Mouse (Mus musculus): ENCODE measurements at regions not wholly inside any gene's neighbourhood (a gene's known extent, or its start where the extent isn't known, plus 50 kb on each side); places are given as distances from the start of the nearest gene placed in this dataset.
"Not testable (repeated sequence)": the region's sequence is repeated elsewhere in the genome, so short reads cannot be mapped to it uniquely, and the experiment has no call there.

DNA sequence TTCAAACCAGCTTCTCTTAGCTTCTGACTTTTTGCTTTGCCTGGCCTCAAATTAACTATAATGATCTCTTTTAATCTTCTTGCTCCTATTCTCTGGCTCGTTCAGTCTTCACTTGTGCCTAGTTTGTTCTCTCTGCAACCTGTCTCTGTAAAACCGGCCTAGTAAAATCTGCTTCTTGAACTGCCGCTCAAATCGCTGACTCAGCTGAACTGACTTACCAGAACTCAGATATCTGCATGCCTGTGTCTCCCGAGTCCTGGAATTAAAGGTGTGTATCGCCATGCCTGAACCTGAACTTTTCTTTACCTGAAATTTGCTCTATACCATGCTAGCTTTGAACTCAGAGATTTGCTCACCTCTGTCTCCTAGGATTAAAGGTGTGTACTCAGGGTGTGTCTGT is 212.2 kb downstream of the Glrx3 start:
- DNase-seq = no peak

DNA sequence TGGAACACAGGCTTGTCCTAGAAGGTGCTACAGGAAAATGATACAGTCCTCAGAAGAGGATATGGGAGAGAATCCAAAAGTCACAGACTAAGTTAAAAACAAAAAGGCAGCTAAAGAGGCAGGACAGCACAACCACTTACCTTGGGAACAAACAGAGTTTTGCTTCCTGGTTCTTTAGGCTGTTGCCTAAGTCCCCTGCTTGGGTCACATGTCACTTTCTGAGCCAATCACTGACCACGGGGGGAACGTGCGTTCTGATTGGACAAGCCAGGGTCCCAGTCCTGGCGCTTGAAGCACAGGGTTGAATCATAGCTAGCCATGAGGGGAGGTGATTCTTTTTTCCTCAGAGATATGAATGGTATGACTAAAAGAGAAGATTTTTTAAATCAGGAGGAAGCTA is 216.4 kb downstream of the Glrx3 start:
- DNase-seq = no peak

DNA sequence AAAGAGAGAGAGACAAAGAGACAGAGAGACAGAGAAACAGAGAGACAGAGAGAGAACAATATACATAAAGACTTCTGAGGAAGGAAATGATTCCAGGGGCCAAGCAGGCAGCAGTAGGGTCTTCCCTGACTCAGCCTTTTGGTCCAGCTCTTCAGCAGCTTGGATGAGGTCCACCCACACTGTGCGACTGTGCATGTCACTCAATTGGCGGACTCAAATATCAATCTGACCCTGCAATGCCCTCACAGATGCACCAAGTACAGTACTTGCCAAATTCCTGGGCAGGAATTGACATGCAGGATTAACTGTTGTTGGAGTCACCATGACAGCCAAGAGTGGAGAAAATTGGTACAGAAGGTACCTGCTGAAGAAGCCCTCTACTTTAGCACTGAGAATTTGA is 229.8 kb downstream of the Glrx3 start:
- peak in 1 of 2 experiments; percentile 32 for DNase-seq

DNA sequence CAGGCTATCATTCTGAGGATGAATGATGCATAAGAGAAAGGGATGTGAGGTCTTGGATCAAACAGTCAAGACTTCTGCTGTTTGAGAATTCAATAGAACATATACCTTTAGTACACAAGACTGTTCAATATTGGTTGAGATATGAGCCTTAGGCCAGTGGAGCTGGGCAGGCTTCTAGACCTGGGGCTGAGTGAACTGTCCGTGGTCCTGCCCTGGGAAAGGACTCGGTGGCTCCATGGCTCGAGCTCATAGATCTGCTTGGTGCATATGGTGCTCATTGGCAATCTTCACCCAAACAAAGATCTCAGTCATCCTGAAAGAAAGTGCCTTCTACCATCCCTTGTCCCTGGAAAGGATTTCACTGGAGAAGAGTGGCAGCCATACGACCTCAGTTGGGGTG is 233.7 kb downstream of the Glrx3 start:
- DNase-seq = no peak

DNA sequence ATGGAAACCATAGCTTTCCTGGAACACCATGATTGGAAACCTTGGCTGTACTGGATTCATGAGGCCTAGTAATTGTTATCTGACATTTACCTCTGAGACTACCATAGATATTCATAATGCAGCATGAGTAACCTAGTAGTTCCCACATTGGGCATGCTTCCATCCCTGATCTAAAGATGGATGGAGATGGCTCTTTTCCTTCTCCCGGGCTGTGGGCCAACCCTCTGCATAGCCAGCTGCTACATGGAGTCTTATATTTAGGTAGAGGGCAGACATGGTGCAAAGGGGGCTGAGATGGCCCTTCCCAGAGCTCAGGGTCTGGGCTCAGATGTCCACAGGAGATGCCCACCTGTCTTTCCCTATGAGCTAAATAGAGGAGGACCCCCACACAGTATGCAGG is 237.2 kb downstream of the Glrx3 start:
- peak; percentile 55 to 70 for DNase-seq

DNA sequence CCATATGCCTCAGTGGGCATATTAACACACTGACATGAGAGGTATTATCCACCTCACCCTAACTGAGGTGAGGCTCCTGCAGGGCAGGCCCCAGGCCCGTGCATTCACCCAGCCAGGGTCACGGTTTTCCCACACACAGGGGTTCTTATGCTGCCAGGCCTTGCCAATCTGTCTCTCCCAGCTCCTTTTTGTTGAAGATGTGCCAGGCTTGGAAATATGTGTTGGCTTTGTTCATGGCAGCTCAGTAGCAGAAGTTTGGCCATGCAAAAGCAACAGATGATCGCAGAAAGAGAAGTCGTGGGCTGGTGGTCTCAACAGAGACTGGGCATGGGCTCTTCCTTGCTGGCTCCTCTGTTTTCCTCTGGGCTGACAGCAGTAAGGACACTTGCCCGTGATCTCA is 238.0 kb downstream of the Glrx3 start:
- DNase-seq = peak; percentile 53 to 60

DNA sequence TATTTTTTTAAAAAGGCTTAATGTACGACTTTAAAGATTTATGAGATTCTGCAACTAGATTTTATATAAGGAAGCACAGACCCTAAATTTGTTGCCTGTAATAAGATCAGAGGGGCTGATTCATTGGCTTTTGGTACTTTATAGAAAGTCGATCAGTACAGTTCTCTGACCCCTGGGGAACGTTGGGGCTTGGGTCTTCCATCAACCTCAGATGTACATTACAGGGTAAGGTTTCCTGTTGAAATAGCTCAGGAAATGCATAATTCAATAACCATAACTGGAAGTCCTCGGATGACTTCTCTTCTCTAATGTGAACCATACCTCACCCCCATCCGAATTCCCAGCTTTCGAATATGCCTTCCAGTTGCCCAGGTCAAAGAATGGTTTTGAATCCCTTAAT is 247.4 kb downstream of the Glrx3 start:
- DNase-seq = no peak

DNA sequence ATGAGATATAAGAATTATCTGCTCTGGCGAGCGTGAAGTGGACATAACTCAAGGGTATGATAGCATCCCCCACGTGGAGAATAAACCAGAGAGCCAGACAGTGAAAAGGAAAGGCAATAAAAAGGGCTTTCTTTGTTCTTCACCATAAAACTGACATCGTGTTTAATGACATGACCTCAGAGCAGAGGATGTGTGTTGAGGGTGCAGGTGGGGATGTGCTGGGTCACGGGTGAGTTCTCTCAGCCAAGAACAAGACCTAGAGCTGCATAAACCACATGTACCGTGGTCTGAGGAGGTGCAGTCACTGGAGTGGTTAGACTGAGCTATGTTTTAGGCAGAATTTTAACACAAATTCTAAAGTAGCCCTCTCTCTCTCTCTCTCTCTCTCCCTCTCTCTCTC is 247.9 kb downstream of the Glrx3 start:
- no peak for DNase-seq

DNA sequence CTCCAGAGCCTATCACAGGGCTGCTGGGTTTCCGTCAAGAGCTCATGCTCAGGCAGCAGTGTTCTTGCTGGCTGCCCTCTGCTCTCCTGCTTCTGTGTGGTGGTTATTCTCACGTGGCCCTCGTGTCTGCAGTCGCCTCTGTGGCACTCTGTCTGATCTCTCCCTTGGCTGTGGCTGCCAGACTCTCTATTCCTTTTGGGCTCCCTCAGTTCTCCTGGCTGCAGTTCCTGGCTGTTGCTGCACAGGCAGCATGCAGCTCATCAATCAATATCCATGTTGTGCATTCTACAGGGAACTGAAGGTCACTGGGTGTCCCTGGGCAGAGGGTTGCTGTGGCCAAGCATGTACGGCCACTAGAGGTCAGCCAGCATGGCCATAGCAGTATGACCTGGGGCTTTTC is 259.4 kb downstream of the Glrx3 start:
- peak in 1 of 2 experiments; percentile 16 for DNase-seq

DNA sequence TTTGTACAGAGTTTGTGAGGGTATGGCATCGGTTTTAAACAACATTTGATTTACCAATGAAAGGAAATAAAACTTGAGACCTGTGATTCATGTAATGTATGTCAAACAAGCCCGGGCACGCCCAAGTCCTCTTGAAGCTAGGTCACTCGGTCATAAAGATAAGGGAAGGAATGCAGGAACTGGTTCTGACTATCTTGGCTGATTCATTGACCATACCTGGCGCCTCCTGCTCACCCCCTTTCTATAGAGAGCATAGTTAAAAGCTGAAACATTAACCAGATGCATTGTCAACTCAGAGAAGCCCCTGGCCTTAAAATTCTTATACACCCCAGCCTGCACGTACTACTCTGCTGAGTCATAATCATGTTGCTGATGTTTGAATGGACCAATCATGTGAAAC is 261.1 kb downstream of the Glrx3 start:
- not testable (repeated sequence) for DNase-seq

DNA sequence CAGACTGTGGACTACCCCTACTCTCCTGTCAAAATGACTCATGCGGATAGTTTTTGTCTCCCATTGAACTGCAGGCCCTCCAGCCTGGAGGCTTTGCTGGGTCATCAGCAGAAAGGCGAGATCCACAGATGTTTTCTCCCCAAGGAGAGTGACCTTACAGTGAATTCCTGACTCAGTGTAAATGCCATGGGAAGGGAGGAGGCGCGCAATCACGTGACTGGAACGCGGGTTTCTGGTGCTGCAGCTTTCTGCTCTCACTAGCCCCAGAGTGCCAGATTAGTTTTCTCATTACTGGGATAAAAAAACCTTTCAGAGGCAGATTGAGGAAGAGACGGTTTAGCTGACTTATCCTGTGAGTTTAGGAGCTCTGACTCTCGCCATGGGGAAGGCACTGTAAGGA is 275.4 kb downstream of the Glrx3 start:
- no peak for DNase-seq

DNA sequence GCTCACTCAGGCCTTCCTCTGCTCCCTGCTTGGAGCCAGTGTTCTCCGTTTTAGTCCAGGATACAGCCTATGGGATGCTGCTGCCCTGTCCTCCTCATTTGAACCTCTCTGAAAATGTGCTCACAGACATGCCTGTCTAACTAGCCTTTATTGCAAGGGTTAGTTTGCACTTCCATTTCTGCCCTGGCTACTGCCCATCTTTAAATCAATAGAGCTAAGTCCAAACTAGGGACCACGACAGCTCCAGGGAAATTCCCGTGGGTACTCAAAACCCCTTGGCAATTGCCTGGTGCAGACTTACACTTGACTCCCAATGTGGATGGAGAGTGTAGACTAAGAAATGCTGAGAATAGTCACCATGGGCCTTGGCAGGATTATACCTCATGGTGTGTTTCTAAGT is 276.4 kb downstream of the Glrx3 start:
- DNase-seq = no peak

DNA sequence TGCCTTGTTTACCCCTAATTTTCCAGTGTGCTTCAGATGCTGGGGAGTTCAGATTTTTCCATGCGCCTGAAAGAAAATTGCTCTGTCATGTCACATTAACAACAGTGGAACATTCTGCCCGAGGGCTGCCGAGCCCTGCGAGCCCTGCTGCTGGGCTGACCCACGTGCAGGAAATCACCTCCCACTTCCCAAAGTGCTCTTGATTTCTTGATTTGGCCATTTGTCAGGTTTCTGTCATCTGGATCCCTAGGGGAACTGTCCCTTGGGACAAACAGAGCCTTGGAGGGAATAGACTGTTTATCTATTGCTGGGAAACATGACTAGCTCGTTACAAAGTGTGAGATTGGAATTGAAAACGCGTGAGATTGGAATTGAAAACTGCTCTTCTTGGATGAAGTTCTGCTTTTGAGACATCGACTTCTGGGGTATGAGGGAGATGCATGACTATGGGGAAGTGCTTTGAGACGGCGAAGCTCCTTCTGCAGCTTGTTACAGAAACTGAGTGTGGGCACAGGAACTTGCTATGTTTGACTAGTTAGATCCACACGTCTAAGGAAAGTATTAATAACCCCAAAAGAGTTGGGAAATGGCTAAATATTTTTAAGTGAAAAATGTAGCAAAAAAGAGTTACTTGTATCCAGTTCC is 277.0 kb downstream of the Glrx3 start:
- peak; percentile 45 to 47 for DNase-seq

DNA sequence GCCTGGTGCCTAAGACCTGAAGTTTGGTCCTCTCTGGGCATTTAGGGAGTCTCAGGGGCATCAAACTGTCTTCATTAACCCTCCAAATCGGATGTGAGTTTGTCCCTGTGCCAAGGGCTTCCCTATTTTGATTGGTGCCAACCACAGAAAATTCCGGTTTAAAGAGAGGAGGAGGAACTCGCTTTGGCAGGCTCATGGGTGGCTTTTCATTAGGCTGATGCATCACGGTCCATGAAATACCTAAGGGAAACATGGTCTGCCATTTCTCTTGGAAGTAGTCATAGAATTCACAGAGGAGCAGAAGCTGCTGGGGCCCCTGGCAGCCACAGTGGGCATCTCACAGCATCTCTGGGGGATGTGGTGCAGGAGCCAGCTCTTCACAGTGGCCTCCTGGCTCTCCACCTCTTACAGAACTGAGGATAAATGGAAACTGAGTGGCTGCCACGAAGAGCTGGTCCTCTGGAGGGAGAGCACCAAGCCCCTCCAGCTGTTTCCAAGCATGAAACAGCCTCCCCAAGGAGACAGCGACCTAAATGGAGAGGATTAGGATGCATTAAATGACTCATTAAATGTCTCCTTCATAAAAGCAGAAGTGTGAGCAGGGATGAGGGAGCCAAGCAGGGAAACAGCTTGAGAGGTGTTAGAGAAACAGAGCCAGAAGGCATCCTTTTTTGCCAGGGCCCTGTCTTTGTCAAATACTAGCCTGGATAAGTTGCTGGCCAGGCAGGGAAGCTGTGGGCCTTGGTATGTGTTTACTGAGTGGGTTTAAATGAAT is 277.9 kb downstream of the Glrx3 start:
- DNase-seq = peak; percentile 49

DNA sequence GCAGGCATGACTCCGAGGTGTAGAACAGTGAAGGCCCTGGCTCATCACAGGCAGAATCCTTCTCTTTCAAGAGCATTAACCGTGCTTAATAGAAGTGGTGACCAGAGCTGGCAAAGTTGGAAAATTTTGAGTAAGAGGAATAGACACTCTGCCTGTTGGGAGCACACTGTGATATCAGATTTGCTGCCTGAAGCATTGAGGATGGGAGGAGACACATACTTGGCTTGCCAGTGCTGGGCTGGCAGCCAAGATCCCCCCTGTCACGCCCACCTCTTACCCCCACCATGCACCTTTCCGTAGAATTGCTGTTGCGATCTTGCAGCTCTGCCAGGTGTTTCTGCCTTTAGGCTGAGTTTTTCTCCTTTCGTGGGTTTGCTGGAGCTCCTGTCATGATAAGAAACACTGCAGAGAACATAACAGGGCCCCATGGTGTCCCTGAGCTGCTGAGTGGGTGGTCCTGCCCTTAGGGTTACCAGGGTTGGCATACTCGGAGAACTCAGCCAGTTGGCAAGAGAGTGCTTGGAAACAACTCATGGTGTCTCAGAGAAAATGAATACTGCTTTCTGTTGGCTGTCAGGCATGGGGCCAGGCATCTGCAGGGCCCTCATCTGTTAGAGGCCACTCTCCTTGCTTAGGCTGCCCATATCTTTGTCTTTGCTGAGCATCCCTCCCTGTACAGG is 286.1 kb downstream of the Glrx3 start:
- DNase-seq = peak; percentile 79 to 93

DNA sequence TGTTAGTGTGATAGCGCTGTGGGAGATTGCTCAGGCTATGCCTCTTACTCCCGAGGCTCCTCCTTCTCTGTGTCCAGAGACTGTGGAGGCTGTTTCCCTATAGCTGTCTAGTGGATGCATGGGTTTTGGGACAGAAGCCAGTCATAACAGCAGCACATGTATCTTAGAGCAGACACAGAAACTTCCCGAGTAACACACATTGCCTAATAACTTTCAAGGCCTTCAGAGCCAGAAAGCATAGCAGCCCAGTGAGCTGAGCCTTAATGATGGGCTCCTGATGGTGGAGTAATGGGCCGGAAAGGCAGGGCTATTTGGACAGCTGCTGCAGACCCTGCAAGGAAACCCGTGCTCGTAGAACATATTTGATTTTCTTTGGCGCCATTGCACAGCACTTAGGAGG is 288.6 kb downstream of the Glrx3 start:
- DNase-seq = peak; percentile 49 to 60

DNA sequence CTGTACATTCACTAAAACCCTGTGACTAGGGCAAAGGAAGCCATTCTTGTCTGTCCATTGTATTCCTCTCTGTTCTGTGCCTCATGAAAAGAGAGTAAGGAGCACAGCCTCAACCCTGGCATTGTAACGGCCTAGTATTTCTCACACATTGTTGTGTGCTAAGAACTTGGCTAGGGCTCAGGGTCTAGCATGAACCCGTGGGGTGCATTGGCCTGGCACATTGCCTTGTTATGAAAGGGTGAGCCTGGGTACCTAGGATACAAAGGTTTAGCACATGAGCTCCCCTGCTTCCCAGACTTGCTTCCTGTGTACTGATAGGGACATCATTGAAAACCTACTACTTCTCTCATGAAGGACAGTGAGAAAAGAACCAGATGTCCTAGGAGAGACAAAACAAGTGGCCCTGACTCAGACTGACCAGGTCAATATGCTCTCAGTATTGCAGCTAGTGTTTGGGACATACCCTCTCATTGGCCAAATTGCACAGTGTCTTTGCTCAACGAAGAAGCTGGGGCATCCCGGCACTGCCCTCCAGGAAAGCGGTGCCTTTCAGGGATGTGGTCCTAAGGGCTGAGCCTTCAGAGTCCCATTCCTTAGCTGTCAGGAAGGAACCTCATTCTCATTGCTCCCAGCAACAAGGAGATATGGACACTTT is 298.6 kb downstream of the Glrx3 start:
- DNase-seq = peak; percentile 48 to 53

DNA sequence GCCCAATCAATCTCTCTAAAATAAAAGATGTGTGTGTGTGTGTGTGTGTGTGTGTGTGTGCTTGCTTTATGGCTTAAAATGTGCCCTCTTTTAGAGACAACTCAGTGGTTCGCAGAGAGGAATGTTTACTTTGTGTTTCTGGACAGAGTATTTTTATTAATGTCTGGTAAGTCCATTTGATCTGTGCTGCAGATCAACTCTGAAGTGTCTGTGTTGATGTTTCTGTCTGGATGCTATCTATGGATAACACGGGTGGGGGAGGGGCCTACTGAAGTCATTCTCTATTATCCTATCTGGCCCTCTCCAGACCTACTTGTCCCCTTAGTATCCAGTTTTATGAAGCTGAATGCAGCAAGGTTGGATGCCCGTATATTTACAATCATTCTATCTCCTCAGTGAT is 304.3 kb downstream of the Glrx3 start:
- DNase-seq = no peak

DNA sequence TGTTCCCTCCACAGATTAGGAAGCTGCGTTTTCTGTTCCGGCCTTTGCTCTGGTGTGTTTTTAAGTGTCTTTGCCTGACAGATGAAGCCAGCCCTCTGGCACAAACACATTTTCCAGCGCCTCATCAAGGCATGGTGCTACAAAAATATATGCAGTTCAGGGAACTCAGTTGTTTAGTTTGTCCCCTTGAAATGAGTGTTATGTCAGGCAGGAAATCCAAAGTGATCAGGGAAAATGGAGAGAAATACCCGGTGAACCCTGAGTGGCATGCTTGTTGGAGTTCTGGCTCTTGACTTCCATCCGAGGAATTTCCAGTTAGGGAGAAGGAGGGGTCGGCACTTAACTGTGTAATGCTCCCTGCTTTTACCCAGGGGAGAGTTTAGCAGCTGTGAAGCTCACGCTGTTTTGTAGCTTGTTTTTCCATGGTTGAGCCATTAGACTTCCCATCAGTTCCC is 304.9 kb downstream of the Glrx3 start:
- DNase-seq = no peak

DNA sequence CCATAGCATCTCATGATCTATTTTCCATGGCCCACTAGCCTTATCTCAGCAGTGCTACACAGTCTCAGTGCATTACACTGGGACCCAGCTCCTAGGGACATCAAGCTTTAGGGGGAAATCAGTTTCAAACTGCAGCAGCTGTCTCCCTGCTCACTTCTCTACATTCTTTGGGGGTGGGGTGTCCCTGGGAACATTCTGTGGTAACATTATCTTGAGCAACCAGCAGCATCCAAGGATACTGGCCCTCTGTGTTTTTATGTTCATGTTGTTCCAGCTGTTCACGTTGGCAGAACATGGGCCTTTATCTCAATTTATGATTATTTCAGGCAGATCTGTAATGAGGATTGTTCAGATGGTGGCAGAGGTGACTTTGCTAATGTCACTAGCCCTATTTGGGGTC is 308.2 kb downstream of the Glrx3 start:
- DNase-seq = no peak

DNA sequence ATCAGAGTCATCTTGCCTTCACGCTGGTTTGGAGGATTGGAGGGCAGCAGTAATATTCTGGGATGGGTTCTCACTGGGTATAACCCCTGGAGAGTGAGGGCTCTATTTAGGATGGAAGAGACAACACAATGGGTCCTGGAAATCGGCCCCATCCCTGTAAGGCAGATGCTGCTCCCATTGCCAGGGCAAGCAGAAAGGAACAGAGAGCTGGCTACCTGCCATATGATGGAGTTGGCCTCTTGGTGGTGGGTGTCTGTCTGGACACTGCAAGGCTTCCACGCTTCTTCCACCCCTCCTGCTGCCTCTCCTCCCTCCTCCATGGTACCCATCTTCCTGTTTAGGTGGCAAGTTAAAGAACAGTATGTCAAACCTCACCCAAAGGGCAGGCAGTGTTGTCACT is 308.6 kb downstream of the Glrx3 start:
- DNase-seq = peak; percentile 50 to 59

DNA sequence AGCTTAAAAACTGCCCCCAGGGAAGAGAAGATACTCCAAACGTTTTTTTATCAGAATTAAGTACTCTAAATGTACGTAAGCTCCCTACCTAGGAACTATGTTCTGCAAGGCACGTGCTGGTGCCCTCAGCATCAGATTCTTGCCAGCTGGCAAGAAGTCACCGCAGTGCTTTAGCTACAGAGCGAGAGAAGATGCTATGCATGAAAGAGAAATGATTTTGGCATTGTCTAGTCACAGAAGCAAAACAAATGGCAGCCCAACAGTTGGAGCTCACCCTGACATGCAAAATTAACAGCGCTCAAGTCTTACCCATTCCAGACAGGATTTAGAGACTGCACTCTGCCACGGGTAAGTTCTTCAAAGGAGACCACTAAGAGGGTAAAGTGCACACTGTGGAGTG is 311.5 kb downstream of the Glrx3 start:
- peak; percentile 55 to 76 for DNase-seq

DNA sequence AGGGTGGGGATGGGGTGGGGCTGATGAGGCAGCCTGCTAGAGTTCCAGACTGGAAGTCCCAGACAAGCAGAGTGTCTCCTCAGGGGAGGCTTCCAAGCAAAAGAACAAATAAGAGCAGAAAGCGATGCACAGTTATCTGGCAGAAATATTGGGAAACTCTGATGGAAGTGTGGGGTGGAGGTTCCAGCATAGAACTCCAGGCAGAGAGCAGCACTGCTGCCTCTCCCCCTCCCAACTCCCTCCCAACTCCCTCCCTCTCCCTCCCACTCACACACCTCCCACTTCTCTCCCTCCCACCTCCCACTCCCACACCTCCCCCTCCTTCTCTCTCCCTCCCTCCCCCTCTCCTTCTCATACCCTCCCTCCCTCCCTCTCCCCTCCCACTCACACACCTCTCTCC is 313.3 kb downstream of the Glrx3 start:
- DNase-seq = no peak

All from cerebellum, postnatal 10 days (tissue).